Mouse (Mus musculus): ENCODE measurements at regions not wholly inside any gene's neighbourhood (a gene's known extent, or its start where the extent isn't known, plus 50 kb on each side); places are given as distances from the start of the nearest gene placed in this dataset.
"Not testable (repeated sequence)": the region's sequence is repeated elsewhere in the genome, so short reads cannot be mapped to it uniquely, and the experiment has no call there.

- peak; percentile 35 for DNase-seq
- intact Hi-C loops (cut with DNase I; ENCODE audit: low total_unique reads), result loop anchor here (5.0 kb wide), 1 partner anchor 249 kb away; no protein-coding TSS in a partner anchor
These were observed 189.2 kb downstream of the Med10 start for GRCm38 (mm10) chr13:69991253-69991891.

- no peak for DNase-seq
- intact Hi-C loops (cut with DNase I; ENCODE audit: low total_unique reads), result loop anchor here (5.0 kb wide), 1 partner anchor 250 kb away; no protein-coding TSS in a partner anchor
These were observed 189.7 kb downstream of the Med10 start for GRCm38 (mm10) chr13:69991892-69992261.

GRCm38 (mm10) chr13:70003591-70003990, 201.4 kb downstream of the Med10 start:
- no peak for DNase-seq
- intact Hi-C loops (cut with DNase I; ENCODE audit: low total_unique reads), result no loop called here

- intact Hi-C loops (cut with DNase I; ENCODE audit: low total_unique reads), result no loop called here
- no peak for DNase-seq
These were observed 209.9 kb downstream of the Med10 start for GRCm38 (mm10) chr13:70012123-70012522.

GRCm38 (mm10) chr13:70015183-70015582, 213.0 kb downstream of the Med10 start:
- intact Hi-C loops (cut with DNase I; ENCODE audit: low total_unique reads), result no loop called here

GRCm38 (mm10) chr13:70017535-70017934, 215.3 kb downstream of the Med10 start:
- no peak for DNase-seq
- intact Hi-C loops (cut with DNase I; ENCODE audit: low total_unique reads), result no loop called here

More at GRCm38 (mm10) chr13:70015183-70015582, 213.0 kb downstream of the Med10 start:
- DNase-seq, result no peak

- no peak for DNase-seq
- intact Hi-C loops (cut with DNase I; ENCODE audit: low total_unique reads), result no loop called here
These were observed 218.0 kb downstream of the Med10 start for GRCm38 (mm10) chr13:70019999-70020838.

- no peak for DNase-seq
- intact Hi-C loops (cut with DNase I; ENCODE audit: low total_unique reads), result no loop called here
These were observed 231.1 kb downstream of the Med10 start for GRCm38 (mm10) chr13:70033249-70033648.

- DNase-seq, result no peak
- intact Hi-C loops (cut with DNase I; ENCODE audit: low total_unique reads), result no loop called here
These were observed 231.6 kb downstream of the Med10 start for GRCm38 (mm10) chr13:70033763-70034162.

- intact Hi-C loops (cut with DNase I; ENCODE audit: low total_unique reads), result no loop called here
- no peak for DNase-seq
These were observed 235.9 kb downstream of the Med10 start for GRCm38 (mm10) chr13:70037985-70038667.

- intact Hi-C loops (cut with DNase I; ENCODE audit: low total_unique reads), result no loop called here
- no peak for DNase-seq
These were observed 255.7 kb downstream of the Med10 start for GRCm38 (mm10) chr13:70057920-70058319.

GRCm38 (mm10) chr13:70061363-70061945, 259.3 kb downstream of the Med10 start:
- intact Hi-C loops (cut with DNase I; ENCODE audit: low total_unique reads), result no loop called here

GRCm38 (mm10) chr13:70073655-70074054, 271.5 kb downstream of the Med10 start:
- DNase-seq, result peak; percentile 5
- intact Hi-C loops (cut with DNase I; ENCODE audit: low total_unique reads), result no loop called here

More at GRCm38 (mm10) chr13:70061363-70061945, 259.3 kb downstream of the Med10 start:
- no peak for DNase-seq

GRCm38 (mm10) chr13:70075353-70075752, 273.2 kb downstream of the Med10 start:
- no peak for DNase-seq
- intact Hi-C loops (cut with DNase I; ENCODE audit: low total_unique reads), result no loop called here

GRCm38 (mm10) chr13:70081108-70081507, 278.9 kb downstream of the Med10 start:
- no peak for DNase-seq
- intact Hi-C loops (cut with DNase I; ENCODE audit: low total_unique reads), result no loop called here

- intact Hi-C loops (cut with DNase I; ENCODE audit: low total_unique reads), result no loop called here
- DNase-seq, result no peak
These were observed 290.7 kb downstream of the Med10 start for GRCm38 (mm10) chr13:70092886-70093285.

- intact Hi-C loops (cut with DNase I; ENCODE audit: low total_unique reads), result no loop called here
- no peak for DNase-seq
These were observed 291.8 kb downstream of the Med10 start for GRCm38 (mm10) chr13:70093970-70094369.

GRCm38 (mm10) chr13:70096430-70097301, 294.5 kb downstream of the Med10 start:
- intact Hi-C loops (cut with DNase I; ENCODE audit: low total_unique reads), result no loop called here

GRCm38 (mm10) chr13:70100091-70100490, 297.9 kb downstream of the Med10 start:
- DNase-seq; intact Hi-C loops (cut with DNase I; ENCODE audit: low total_unique reads): not testable (repeated sequence)

More at GRCm38 (mm10) chr13:70096430-70097301, 294.5 kb downstream of the Med10 start:
- DNase-seq, result no peak
